Mouse (Mus musculus): ENCODE results near the gene Hist1h1a. TPM values are rescaled to one million over a fixed set of nuclear protein-coding genes. Genes with fewer than 3 reads are reported as not detected.

Gene Hist1h1a
- polyA plus RNA-seq, 1 experiment from 2014 or later, result 0.60 TPM

DNA sequence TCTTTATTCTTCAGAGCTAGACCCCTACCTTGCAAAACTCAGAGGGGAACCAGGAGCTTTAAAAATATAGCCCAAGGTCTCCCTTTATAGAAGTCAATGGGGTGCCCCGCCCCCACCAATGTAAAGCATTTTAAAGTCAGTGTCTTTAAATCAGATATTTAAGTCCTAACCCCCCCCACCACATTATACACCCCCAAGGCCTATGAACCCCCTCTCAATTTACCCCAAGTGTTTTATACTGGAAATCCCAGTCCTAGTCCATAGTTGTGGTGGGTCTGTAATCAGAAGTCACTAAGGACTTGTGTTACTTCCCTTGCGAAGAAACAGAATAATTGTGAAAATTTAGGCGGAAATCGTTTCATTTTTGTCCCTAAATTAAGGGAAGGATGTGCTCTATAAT is 25.4 kb upstream of the Hist1h1a start:
- no peaks in the 10 kb centered on the region for H3K9me3 ChIP-seq (ENCODE audit: control insufficient read depth)
- H3K4me1 ChIP-seq (replicated peaks; ENCODE audit: control insufficient read depth, insufficient read depth, low read length), result no peaks in the 10 kb centered on the region
- ATAC-seq, result no peak
- H3K27me3 ChIP-seq (replicated peaks; ENCODE audit: control insufficient read depth, insufficient read depth, low read length), result no peaks in the 10 kb centered on the region
- TF ChIP-seq CTCF (IDR thresholded peaks at IDR 0.05; ENCODE audit: low read depth), result no peak
- H3K4me2 ChIP-seq (replicated peaks; ENCODE audit: low read depth), result peak overlapping the region; percentile 85
- no peaks in the 10 kb centered on the region for H3K36me3 ChIP-seq (ENCODE audit: control insufficient read depth, insufficient read depth)
- peak overlapping the region; percentile 60 for H3K4me3 ChIP-seq (ENCODE audit: low read depth, low read length)
- H3K27ac ChIP-seq (ENCODE audit: low read depth, low read length), result peak overlapping the region; percentile 97
- WGBS, result 27% methylated on average over 4 of the region's 4 CpGs
- H3K9ac ChIP-seq (ENCODE audit: low read depth, low read length), result peak overlapping the region; percentile 90

DNA sequence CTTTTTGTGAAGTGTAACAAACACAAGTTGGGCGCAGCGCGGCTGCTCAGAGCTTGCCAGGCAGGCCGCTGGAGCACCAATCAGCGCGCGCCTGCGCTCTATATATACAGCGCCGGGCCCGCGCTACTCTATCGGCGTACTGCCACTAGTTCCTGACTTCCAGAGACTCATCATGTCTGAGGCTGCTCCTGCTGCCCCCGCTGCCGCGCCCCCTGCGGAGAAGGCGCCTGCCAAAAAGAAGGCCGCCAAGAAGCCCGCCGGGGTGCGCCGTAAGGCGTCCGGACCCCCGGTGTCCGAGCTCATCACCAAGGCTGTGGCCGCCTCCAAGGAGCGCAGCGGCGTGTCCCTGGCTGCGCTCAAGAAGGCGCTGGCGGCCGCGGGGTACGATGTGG is 24.8 kb upstream of the Hist1h1a start, which contains the start of gene Hist1h1c:
Gene Hist1h1c, plus strand, starts transcription at position 132 of the 392 bp plus-strand sequence.
- peak; percentile 87 for ATAC-seq
- H3K9ac ChIP-seq (ENCODE audit: low read depth, low read length), result peak within 1 kb of the TSS; percentile 90
- no peaks in the 10 kb centered on the region for H3K27me3 ChIP-seq (replicated peaks; ENCODE audit: control insufficient read depth, insufficient read depth, low read length)
- peak; percentile 46; the same call in 1 of the 2 replicates for TF ChIP-seq CTCF (IDR thresholded peaks at IDR 0.05; ENCODE audit: low read depth)
- peak within 1 kb of the TSS; percentile 60 for H3K4me3 ChIP-seq (ENCODE audit: low read depth, low read length)
- H3K4me2 ChIP-seq (replicated peaks; ENCODE audit: low read depth), result peak within 1 kb of the TSS; percentile 85
- WGBS, result under 1% methylated on average over 29 of the region's 38 CpGs
- H3K4me1 ChIP-seq (replicated peaks; ENCODE audit: control insufficient read depth, insufficient read depth, low read length), result no peaks in the 10 kb centered on the region
- no peaks in the 10 kb centered on the region for H3K9me3 ChIP-seq (ENCODE audit: control insufficient read depth)
- H3K36me3 ChIP-seq (ENCODE audit: control insufficient read depth, insufficient read depth), result no peaks in the 10 kb centered on the region
- H3K27ac ChIP-seq (ENCODE audit: low read depth, low read length), result peak within 1 kb of the TSS; percentile 97

DNA sequence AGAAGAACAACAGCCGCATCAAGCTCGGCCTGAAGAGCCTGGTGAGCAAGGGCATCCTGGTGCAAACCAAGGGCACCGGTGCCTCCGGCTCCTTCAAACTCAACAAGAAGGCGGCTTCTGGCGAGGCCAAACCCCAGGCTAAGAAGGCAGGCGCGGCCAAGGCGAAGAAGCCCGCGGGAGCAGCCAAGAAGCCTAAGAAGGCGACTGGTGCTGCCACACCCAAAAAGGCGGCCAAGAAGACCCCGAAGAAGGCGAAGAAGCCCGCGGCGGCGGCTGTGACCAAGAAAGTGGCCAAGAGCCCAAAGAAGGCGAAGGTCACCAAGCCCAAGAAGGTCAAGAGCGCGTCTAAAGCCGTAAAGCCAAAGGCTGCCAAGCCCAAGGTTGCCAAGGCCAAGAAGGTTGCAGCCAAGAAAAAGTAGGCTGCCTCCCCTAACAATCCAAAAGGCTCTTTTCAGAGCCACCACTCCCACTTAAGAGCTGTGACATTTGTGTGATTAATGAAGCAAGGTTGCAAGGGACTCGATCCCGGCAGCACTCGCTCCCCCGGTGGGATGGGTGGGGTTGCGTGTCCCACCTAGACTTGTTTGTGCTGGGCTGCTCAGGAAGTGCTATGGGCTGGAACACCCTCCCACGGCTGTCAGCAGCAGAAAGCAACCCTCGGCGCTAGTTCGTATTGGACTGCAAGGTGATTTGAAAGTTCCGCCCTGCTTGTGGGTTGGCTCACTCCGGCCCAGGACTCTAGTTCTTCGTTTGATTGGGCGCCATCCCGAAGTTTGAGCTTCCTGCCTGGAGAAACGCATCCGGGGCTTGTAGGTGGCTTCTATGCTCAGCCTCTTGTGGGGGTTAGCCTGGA is 24.2 kb upstream of the Hist1h1a start:
- Histone ChIP-seq H3K27ac (ENCODE audit: low read depth, low read length) (peak overlapping the region; percentile 97), H3K4me3 (ENCODE audit: low read depth, low read length) (peak overlapping the region; percentile 60), H3K9ac (ENCODE audit: low read depth, low read length) (peak overlapping the region; percentile 90), H3K9me3 (ENCODE audit: control insufficient read depth) (no peaks in the 10 kb centered on the region), H3K36me3 (ENCODE audit: control insufficient read depth, insufficient read depth) (no peaks in the 10 kb centered on the region), H3K4me1 (replicated peaks; ENCODE audit: control insufficient read depth, insufficient read depth, low read length) (no peaks in the 10 kb centered on the region), H3K4me2 (replicated peaks; ENCODE audit: low read depth) (peak overlapping the region; percentile 85), H3K27me3 (replicated peaks; ENCODE audit: control insufficient read depth, insufficient read depth, low read length) (no peaks in the 10 kb centered on the region)
- TF ChIP-seq CTCF (IDR thresholded peaks at IDR 0.05; ENCODE audit: low read depth), result no peak
- under 1% methylated on average over 39 of the region's 39 CpGs for WGBS
- peak; percentile 81 for ATAC-seq

DNA sequence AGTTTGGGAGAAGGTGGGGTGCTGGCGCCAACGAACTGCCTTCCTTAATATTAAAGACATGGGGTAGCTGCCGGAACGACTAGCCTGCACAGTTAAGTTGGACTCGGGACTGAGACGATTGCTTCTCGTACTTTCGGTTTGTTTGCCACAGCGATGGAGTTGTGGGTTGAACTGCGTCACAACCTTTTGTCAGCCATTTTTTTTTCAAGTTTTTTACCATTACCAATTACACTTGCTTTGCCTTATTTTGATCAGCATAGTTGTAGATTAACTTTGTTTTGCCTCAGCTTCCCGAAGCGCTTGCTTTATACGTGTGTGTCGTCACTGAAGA is 23.6 kb upstream of the Hist1h1a start:
- ATAC-seq, result peak; percentile 49
- TF ChIP-seq CTCF (IDR thresholded peaks at IDR 0.05; ENCODE audit: low read depth), result no peak
- Histone ChIP-seq H3K27ac (ENCODE audit: low read depth, low read length) (peak overlapping the region; percentile 97), H3K4me3 (ENCODE audit: low read depth, low read length) (peak overlapping the region; percentile 60), H3K27me3 (replicated peaks; ENCODE audit: control insufficient read depth, insufficient read depth, low read length) (no peaks in the 10 kb centered on the region), H3K9ac (ENCODE audit: low read depth, low read length) (peak overlapping the region; percentile 90), H3K4me1 (replicated peaks; ENCODE audit: control insufficient read depth, insufficient read depth, low read length) (no peaks in the 10 kb centered on the region), H3K36me3 (ENCODE audit: control insufficient read depth, insufficient read depth) (no peaks in the 10 kb centered on the region), H3K9me3 (ENCODE audit: control insufficient read depth) (no peaks in the 10 kb centered on the region), H3K4me2 (replicated peaks; ENCODE audit: low read depth) (peak overlapping the region; percentile 85)
- under 1% methylated on average over 14 of the region's 14 CpGs for WGBS

DNA sequence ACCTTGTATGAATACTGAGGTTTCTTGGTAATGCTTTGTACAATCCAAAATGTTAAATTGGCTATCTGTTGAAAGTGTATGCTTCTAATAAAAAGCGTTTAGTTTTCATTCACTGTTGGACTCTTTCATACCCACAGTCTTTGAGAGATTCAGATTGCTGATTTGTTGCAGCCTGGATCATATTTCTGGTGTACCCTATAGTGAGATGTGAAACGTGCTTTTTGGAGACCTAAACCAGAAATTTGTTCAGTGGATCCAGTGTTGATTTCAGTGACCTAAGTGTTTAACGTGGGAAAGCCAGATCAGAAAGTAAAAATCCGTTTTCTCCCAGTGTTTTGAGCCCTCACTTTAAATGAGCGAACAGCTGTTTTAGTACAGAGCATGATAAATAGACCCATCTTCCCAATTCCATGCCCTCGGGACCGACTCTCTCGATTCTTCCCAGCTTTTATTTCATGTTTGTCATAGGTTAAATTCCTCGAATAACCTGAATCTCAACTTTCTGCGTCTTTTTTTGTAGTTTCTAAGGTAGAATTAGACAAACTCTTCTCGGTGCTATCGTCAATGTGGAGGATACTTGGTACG is 23.1 kb upstream of the Hist1h1a start:
- H3K9me3 ChIP-seq (ENCODE audit: control insufficient read depth), result no peaks in the 10 kb centered on the region
- H3K4me3 ChIP-seq (ENCODE audit: low read depth, low read length), result peak overlapping the region; percentile 60
- H3K9ac ChIP-seq (ENCODE audit: low read depth, low read length), result peak overlapping the region; percentile 90
- no peaks in the 10 kb centered on the region for H3K27me3 ChIP-seq (replicated peaks; ENCODE audit: control insufficient read depth, insufficient read depth, low read length)
- WGBS, result 20% methylated on average over 13 of the region's 13 CpGs
- no peaks in the 10 kb centered on the region for H3K36me3 ChIP-seq (ENCODE audit: control insufficient read depth, insufficient read depth)
- H3K4me2 ChIP-seq (replicated peaks; ENCODE audit: low read depth), result peak overlapping the region; percentile 85
- TF ChIP-seq CTCF (IDR thresholded peaks at IDR 0.05; ENCODE audit: low read depth), result no peak
- H3K27ac ChIP-seq (ENCODE audit: low read depth, low read length), result peak overlapping the region; percentile 97
- H3K4me1 ChIP-seq (replicated peaks; ENCODE audit: control insufficient read depth, insufficient read depth, low read length), result no peaks in the 10 kb centered on the region
- no peak for ATAC-seq

DNA sequence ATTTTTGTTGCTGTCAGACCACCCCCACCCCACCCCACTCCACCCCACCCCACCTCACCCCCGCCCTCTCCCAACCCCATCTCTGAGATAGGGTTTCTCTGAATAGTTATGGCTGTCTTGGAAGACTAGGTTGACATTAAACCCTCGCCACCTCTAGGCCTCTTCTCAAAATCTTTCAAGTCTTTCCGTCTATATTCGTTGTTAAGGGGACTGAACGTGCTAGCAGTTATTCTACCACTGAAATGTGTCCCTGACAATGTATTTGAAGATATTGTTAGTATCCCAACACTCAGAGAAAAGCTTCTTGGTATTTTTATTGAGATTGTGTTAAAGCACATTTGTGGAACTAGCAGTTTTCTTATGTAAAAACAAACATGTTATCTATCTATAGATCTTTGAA is 22.6 kb upstream of the Hist1h1a start:
- Histone ChIP-seq H3K36me3 (ENCODE audit: control insufficient read depth, insufficient read depth) (no peaks in the 10 kb centered on the region), H3K27me3 (replicated peaks; ENCODE audit: control insufficient read depth, insufficient read depth, low read length) (no peaks in the 10 kb centered on the region), H3K27ac (ENCODE audit: low read depth, low read length) (peak overlapping the region; percentile 97; the same call in 1 of the 2 replicates), H3K4me2 (replicated peaks; ENCODE audit: low read depth) (peak overlapping the region; percentile 85), H3K4me1 (replicated peaks; ENCODE audit: control insufficient read depth, insufficient read depth, low read length) (no peaks in the 10 kb centered on the region), H3K9ac (ENCODE audit: low read depth, low read length) (no peak overlapping the region), H3K9me3 (ENCODE audit: control insufficient read depth) (no peaks in the 10 kb centered on the region), H3K4me3 (ENCODE audit: low read depth, low read length) (no peak overlapping the region)
- no peak for ATAC-seq
- no peak for TF ChIP-seq CTCF (IDR thresholded peaks at IDR 0.05; ENCODE audit: low read depth)
- WGBS, result 64% methylated on average over 5 of the region's 5 CpGs
